Mouse (Mus musculus) small intestine, adult 2 months (tissue): ENCODE data around the gene Dapk1.

Source experiments
- CTCF ChIP-seq: fragments of 200-500 bp; IDR thresholded peaks from 2 replicates; pipeline ENCODE4 v1.5.1; 2012; ENCODE audit warnings: low read depth, mild to moderate bottlenecking, control low read depth, inconsistent platforms, low read length, moderate library complexity, mixed read lengths; ENCODE audit not compliant: insufficient replicate concordance, insufficient read length; ENCODE audit errors: extremely low read depth
- POLR2A ChIP-seq: fragments of 200-500 bp; IDR thresholded peaks from 2 replicates; pipeline ENCODE4 v1.6.1; 2012; ENCODE audit warnings: low read depth, mild to moderate bottlenecking, control low read depth, inconsistent platforms, low read length, moderate library complexity

GRCm38 (mm10) chr13:60719581-60719980 lies 117.8 kb downstream of the Dapk1 start:
- TF ChIP-seq POLR2A (no peak), CTCF (no peak)
